ENCODE assay signal across 20 mouse cellular contexts in the genomic region with DNA sequence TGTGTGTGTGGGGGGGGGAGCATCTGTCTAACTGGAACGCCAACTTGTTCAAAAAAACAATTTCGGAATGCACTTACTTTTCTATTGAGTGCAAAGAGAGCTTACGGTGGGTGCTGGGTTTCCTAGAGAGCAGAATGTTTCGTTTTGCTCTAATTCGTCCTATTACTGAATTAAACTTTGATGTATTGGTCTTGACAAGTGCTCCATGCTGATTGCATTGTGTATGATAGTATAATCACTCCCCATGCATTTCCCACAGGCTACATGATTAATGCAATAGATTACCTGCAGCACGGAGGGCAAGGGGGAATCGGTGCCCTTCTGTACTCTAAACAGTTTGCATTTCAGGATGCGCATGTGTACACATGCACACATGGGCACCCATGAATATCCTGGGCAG.
DNase-seq lines count a peak whose midpoint lies in the region; ATAC-seq lines count a peak whose summit lies in the region.
"Had no signal": no experiment of that assay in that cellular context is flagged by ENCODE, and none has a peak within 500 bp of the region (broad histone marks: within the 10 kb centered on the region; RNA-seq: fewer than 3 reads in every experiment).

No protein-coding gene starts in this region.

- H3K9ac ChIP-seq in forebrain, embryonic 14.5 days (ENCODE audit: low read length): no peak overlapping the region
- H3K9ac ChIP-seq in midbrain, embryonic 13.5 days (replicated peaks): no peak overlapping the region
- H3K9ac ChIP-seq: embryonic facial prominence, embryonic 13.5 days; forebrain, embryonic 12.5 days; forebrain, embryonic 15.5 days; forebrain, postnatal 0 days had no signal

- ATAC-seq in forebrain, embryonic 14.5 days: no peak
- 0 out of 2 replicates have a peak, but pooled peaks have one; percentile 27 for ATAC-seq in monocyte, adult 5-6 weeks (replicated peaks; ENCODE audit: insufficient number of reproducible peaks, low FRiP score, low TSS enrichment, poor library complexity, severe bottlenecking)
- ATAC-seq in midbrain, embryonic 13.5 days: no peak
- ATAC-seq: forebrain, embryonic 15.5 days; forebrain, postnatal 0 days had no signal

- H3K36me3 ChIP-seq in forebrain, embryonic 10.5 days (replicated peaks): peaks cover 24% of the 10 kb centered on the region
- H3K36me3 ChIP-seq in forebrain, embryonic 14.5 days (ENCODE audit: control insufficient read depth, insufficient read depth, low read length): 0 out of 2 replicates have a peak, but pooled peaks cover 4% of the 10 kb centered on the region
- peaks cover 6% of the 10 kb centered on the region for H3K36me3 ChIP-seq in midbrain, embryonic 13.5 days
- H3K36me3 ChIP-seq: forebrain, embryonic 15.5 days had no signal

- no peak overlapping the region for H3K4me2 ChIP-seq in forebrain, embryonic 14.5 days (ENCODE audit: low read length)
- no peak overlapping the region for H3K4me2 ChIP-seq in midbrain, embryonic 13.5 days (replicated peaks)
- H3K4me2 ChIP-seq: embryonic facial prominence, embryonic 13.5 days; forebrain, embryonic 12.5 days; forebrain, embryonic 15.5 days had no signal

- no peaks in the 10 kb centered on the region for H3K9me3 ChIP-seq in forebrain, embryonic 10.5 days
- H3K9me3 ChIP-seq in forebrain, embryonic 14.5 days (replicated peaks; ENCODE audit: control insufficient read depth, low read length): no peaks in the 10 kb centered on the region
- H3K9me3 ChIP-seq in midbrain, embryonic 13.5 days: no peaks in the 10 kb centered on the region
- H3K9me3 ChIP-seq: embryonic facial prominence, embryonic 13.5 days; forebrain, embryonic 12.5 days; forebrain, embryonic 15.5 days had no signal

- 93% methylated on average over 8 of the region's 8 CpGs for WGBS in forebrain, embryonic 10.5 days
- WGBS in forebrain, embryonic 14.5 days: 75% methylated on average over 8 of the region's 8 CpGs
- WGBS in midbrain, embryonic 13.5 days: 75% methylated on average over 8 of the region's 8 CpGs

- H3K27ac ChIP-seq in forebrain, embryonic 10.5 days: no peak overlapping the region
- no peak overlapping the region for H3K27ac ChIP-seq in forebrain, embryonic 14.5 days (ENCODE audit: low read depth, low read length)
- no peak overlapping the region for H3K27ac ChIP-seq in midbrain, embryonic 13.5 days
- H3K27ac ChIP-seq: embryonic facial prominence, embryonic 13.5 days; forebrain, embryonic 12.5 days; forebrain, embryonic 15.5 days had no signal

- H3K4me3 ChIP-seq in forebrain, embryonic 10.5 days: no peak overlapping the region
- H3K4me3 ChIP-seq in forebrain, embryonic 14.5 days (ENCODE audit: low read depth, low read length): no peak overlapping the region
- no peak overlapping the region for H3K4me3 ChIP-seq in midbrain, embryonic 13.5 days (replicated peaks)
- H3K4me3 ChIP-seq: embryonic facial prominence, embryonic 13.5 days; forebrain, embryonic 12.5 days; forebrain, embryonic 15.5 days had no signal

- no peaks in the 10 kb centered on the region for H3K4me1 ChIP-seq in forebrain, embryonic 10.5 days
- no peaks in the 10 kb centered on the region for H3K4me1 ChIP-seq in forebrain, embryonic 14.5 days (ENCODE audit: control insufficient read depth, insufficient read depth, low read length)
- peaks cover 5% of the 10 kb centered on the region; the same call in 1 of the 2 replicates for H3K4me1 ChIP-seq in midbrain, embryonic 13.5 days (replicated peaks)
- H3K4me1 ChIP-seq: embryonic facial prominence, embryonic 13.5 days; forebrain, embryonic 12.5 days had no signal

- H3K27me3 ChIP-seq in forebrain, embryonic 10.5 days (ENCODE audit: poor library complexity, severe bottlenecking): 0 out of 2 replicates have a peak, but pooled peaks cover 3% of the 10 kb centered on the region
- no peaks in the 10 kb centered on the region for H3K27me3 ChIP-seq in forebrain, embryonic 14.5 days (replicated peaks; ENCODE audit: control insufficient read depth, insufficient read depth, low read length)
- no peaks in the 10 kb centered on the region for H3K27me3 ChIP-seq in midbrain, embryonic 13.5 days
- H3K27me3 ChIP-seq: embryonic facial prominence, embryonic 13.5 days; forebrain, embryonic 12.5 days; forebrain, embryonic 15.5 days had no signal

- peak; percentile 5 for DNase-seq in forebrain, embryonic 10.5 days (ENCODE audit: extremely low spot score, low spot score)
- DNase-seq in forebrain, embryonic 14.5 days (ENCODE audit: low spot score): no peak
- peak; percentile 59 for DNase-seq in retina, postnatal 1 day
- DNase-seq in right cerebral cortex, postnatal 25 days: no peak
- DNase-seq: adrenal gland, adult 2 months; adrenal gland, postnatal 10 days; adrenal gland, postnatal 25 days; cerebellum, adult 11 months; cerebellum, adult 18-20 months; cerebellum, adult 8-10 months; cerebellum, adult 9-11 months; cerebellum, postnatal 14 days; cerebellum, postnatal 36 days; embryo, embryonic 11 days; forebrain, postnatal 0 days had no signal

Comparison
In these comparisons a context has a peak if more than half of its experiments do, and no peak if none do; other contexts are left out.
1. DNase-seq: peak in forebrain, embryonic 10.5 days (single experiment) and retina, postnatal 1 day (single experiment); none in forebrain, embryonic 14.5 days (single experiment) and right cerebral cortex, postnatal 25 days (single experiment).